Mouse (Mus musculus) forebrain, embryonic 11.5 days (tissue): ENCODE measurements around the gene Slitrk1. TPM values are rescaled to one million over a fixed set of nuclear protein-coding genes. Genes with fewer than 3 reads are reported as not detected.

Source experiments
- ATAC-seq: fragments of 200-750 bp; cut with Nextera tagmentation; replicated peaks from 2 replicates; pipeline ENCODE4 v1.8.0; 2017; ENCODE audit warnings: moderate TSS enrichment; ENCODE audit not compliant: low FRiP score
- DNase-seq: peaks from one replicate; pipeline ENCODE4 v3.0.0-alpha.2; 2017; ENCODE audit warnings: low spot score
- H3K27ac ChIP-seq: fragments of 300-500 bp; sonication (generic); 2 replicates; pipeline ENCODE4 v1.5.1; 2014; ENCODE audit warnings: low read depth, low read length
- H3K27me3 ChIP-seq: fragments of 300-500 bp; sonication (generic); 2 replicates; pipeline ENCODE4 v1.6.1; 2014; ENCODE audit warnings: mild to moderate bottlenecking, low read length, mixed read lengths; ENCODE audit not compliant: control insufficient read depth, insufficient read depth
- H3K36me3 ChIP-seq: fragments of 300-500 bp; sonication (generic); 2 replicates; pipeline ENCODE4 v1.6.1; 2014; ENCODE audit warnings: mild to moderate bottlenecking, low read length, moderate library complexity, mixed read lengths; ENCODE audit not compliant: control insufficient read depth, insufficient read depth
- H3K4me1 ChIP-seq: fragments of 300-500 bp; sonication (generic); replicated peaks from 2 replicates; pipeline ENCODE4 v1.6.1; 2014; ENCODE audit warnings: low read length, mixed read lengths; ENCODE audit not compliant: control insufficient read depth, insufficient read depth
- H3K4me2 ChIP-seq: fragments of 300-500 bp; sonication (generic); 2 replicates; pipeline ENCODE4 v1.6.1; 2014; ENCODE audit warnings: low read depth, mild to moderate bottlenecking, low read length, moderate library complexity, mixed read lengths; ENCODE audit not compliant: severe bottlenecking
- H3K4me3 ChIP-seq: fragments of 300-500 bp; sonication (generic); 2 replicates; pipeline ENCODE4 v1.5.1; 2014; ENCODE audit warnings: low read depth, low read length
- H3K9ac ChIP-seq: fragments of 300-500 bp; sonication (generic); 2 replicates; pipeline ENCODE4 v1.6.1; 2014; ENCODE audit warnings: low read length
- H3K9me3 ChIP-seq: fragments of 300-500 bp; sonication (generic); 2 replicates; pipeline ENCODE4 v1.6.1; 2016; ENCODE audit warnings: low read length, mixed read lengths; ENCODE audit not compliant: control insufficient read depth
- WGBS: fragments of 180-500 bp; shearing (Covaris S2); extraction: QIAGEN DNeasy Blood & Tissue Kit; methylation state at CpG from one replicate; pipeline ENCODE4 v1.1.7; 2014; 5-methylcytosine and 5-hydroxymethylcytosine counted together
- polyA plus RNA-seq: library from polyadenylated mRNA; unstranded; fragments of >200 nt; fragmentation: Nextera tagmentation; extraction: Ambion mirVana; gene quantifications from 2 replicates; pipeline ENCODE4 v1.2.1, GENCODE M21; 2014

Slitrk1 gene
- polyA plus RNA-seq, 1 experiment from 2014 or later, result 6.9 TPM

DNA sequence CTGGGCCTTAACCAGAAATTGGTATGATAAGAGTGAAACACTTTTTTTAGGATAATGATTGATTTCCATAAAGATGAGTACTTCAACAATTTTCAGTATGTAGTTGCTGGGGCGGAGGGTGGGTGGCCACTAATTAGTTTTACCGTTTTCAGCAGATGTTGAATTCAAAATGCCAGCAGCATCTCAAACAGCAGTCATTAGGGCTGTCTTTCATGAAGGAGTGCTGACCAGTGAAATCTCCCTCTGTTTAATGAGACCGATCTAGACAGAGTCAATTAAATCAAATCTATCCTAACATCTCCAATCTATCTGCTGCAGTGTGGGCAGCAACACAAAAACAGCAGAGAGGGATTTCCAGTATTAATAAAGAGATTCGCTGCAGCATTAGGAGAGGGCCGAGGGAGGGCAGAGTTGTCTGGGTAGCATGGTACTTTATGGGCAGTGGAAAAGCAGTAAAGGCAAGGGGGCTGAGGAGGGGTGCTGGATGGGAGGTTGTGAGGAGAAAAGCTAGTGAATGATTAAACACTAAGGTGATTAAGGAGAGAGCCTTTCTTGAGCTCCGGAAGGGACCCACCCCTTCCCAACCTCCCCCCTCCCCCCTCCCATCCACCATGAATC, 4.5 kb downstream of the Slitrk1 start:
- ATAC-seq, result peak; percentile 65
- WGBS, result 7% methylated on average over 6 of the region's 6 CpGs

GRCm38 (mm10) chr14:108898601-108899000, 15.4 kb downstream of the Slitrk1 start:
- Histone ChIP-seq H3K36me3 (no peaks in the 10 kb centered on the region), H3K4me1 (no peaks in the 10 kb centered on the region), H3K9me3 (no peaks in the 10 kb centered on the region), H3K4me3 (no peak overlapping the region), H3K4me2 (no peak overlapping the region), H3K27me3 (no peaks in the 10 kb centered on the region), H3K9ac (no peak overlapping the region), H3K27ac (no peak overlapping the region)
- DNase-seq, result no peak
- no peak for ATAC-seq
- WGBS, result 82% methylated on average over 7 of the region's 7 CpGs

More for the DNA sequence above, 4.5 kb downstream of the Slitrk1 start:
- no peak overlapping the region for H3K9ac ChIP-seq
- no peaks in the 10 kb centered on the region for H3K27me3 ChIP-seq
- peaks cover 8% of the 10 kb centered on the region for H3K4me1 ChIP-seq
- no peak overlapping the region for H3K27ac ChIP-seq
- peak; percentile 61 for DNase-seq
- H3K9me3 ChIP-seq, result no peaks in the 10 kb centered on the region
- peak overlapping the region; percentile 37; the same call in 1 of the 2 replicates for H3K4me2 ChIP-seq
- H3K4me3 ChIP-seq, result peak overlapping the region; percentile 4; the same call in 1 of the 2 replicates
- no peaks in the 10 kb centered on the region for H3K36me3 ChIP-seq

GRCm38 (mm10) chr14:108895456-108895855, 18.5 kb downstream of the Slitrk1 start:
- no peaks in the 10 kb centered on the region for H3K27me3 ChIP-seq
- WGBS, result 61% methylated on average over 2 of the region's 2 CpGs
- H3K4me1 ChIP-seq, result no peaks in the 10 kb centered on the region
- no peak for DNase-seq
- no peak overlapping the region for H3K4me3 ChIP-seq
- no peak for ATAC-seq
- no peaks in the 10 kb centered on the region for H3K9me3 ChIP-seq
- no peaks in the 10 kb centered on the region for H3K36me3 ChIP-seq
- H3K9ac ChIP-seq, result no peak overlapping the region
- H3K27ac ChIP-seq, result no peak overlapping the region
- H3K4me2 ChIP-seq, result no peak overlapping the region

DNA sequence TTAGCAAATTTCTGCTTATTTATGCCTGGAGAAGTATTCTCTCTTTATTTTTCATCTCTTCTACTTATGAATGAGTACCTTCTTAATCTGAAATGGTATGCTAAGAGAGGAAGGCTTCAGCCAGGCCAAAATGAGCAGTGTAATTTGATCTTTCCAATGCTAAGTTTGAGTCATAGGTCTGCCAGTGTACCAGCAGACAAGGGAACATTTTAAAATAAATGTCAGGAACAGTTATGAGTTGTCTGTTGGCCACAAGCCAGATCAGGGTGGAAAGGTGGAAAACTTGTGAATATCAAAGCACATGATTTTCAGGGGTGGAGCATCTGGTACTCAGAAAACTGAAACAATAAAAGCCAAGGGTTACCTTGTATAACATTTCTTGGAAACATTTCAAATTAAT, 46.1 kb downstream of the Slitrk1 start:
- Histone ChIP-seq H3K4me3 (no peak overlapping the region), H3K27me3 (no peaks in the 10 kb centered on the region), H3K4me2 (no peak overlapping the region), H3K4me1 (no peaks in the 10 kb centered on the region), H3K9ac (no peak overlapping the region), H3K9me3 (no peaks in the 10 kb centered on the region), H3K36me3 (no peaks in the 10 kb centered on the region), H3K27ac (no peak overlapping the region)
- no peak for ATAC-seq
- DNase-seq, result no peak

GRCm38 (mm10) chr14:108864631-108865030, 49.3 kb downstream of the Slitrk1 start:
- Histone ChIP-seq H3K27me3 (no peaks in the 10 kb centered on the region), H3K4me2 (no peak overlapping the region), H3K4me3 (no peak overlapping the region), H3K27ac (no peak overlapping the region), H3K9ac (no peak overlapping the region), H3K9me3 (no peaks in the 10 kb centered on the region), H3K36me3 (no peaks in the 10 kb centered on the region), H3K4me1 (no peaks in the 10 kb centered on the region)
- no peak for ATAC-seq
- DNase-seq, result no peak

DNA sequence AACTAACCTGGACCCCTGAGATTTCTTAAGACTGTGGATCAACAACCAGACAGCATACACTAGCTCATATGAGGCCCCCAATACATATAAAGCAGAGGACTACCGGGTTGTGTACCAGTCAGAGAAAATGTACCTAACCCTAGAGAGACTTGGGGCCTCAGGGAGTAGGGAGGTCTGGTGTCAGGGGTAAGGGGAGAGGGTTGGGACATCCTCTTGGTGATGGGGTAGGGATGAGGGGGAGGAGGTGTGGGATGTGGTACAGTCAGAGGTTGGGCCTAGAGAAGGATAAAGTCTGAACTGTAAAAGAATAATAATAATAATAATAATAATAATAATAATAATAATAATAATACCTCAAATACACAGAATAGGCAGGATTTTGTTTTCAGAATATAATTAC, 54.6 kb downstream of the Slitrk1 start:
- no peak overlapping the region for H3K27ac ChIP-seq
- no peak overlapping the region for H3K9ac ChIP-seq
- ATAC-seq, result no peak
- WGBS, result 74% methylated on average over 1 of the region's 1 CpGs
- no peaks in the 10 kb centered on the region for H3K27me3 ChIP-seq
- no peaks in the 10 kb centered on the region for H3K9me3 ChIP-seq
- no peaks in the 10 kb centered on the region for H3K4me1 ChIP-seq
- no peak overlapping the region for H3K4me3 ChIP-seq
- no peak for DNase-seq
- H3K36me3 ChIP-seq, result no peaks in the 10 kb centered on the region
- H3K4me2 ChIP-seq, result no peak overlapping the region
